In genomic region chrX:165193550-165193949, GRCm38 (mm10) we compare ENCODE assay signal across 13 mouse cellular contexts.
DNase-seq lines count a peak whose midpoint lies in the region; ATAC-seq and TF ChIP-seq lines count a peak whose summit lies in the region.
"Had no signal": no experiment of that assay in that cellular context is flagged by ENCODE, and none has a peak within 500 bp of the region (broad histone marks: within the 10 kb centered on the region; RNA-seq: fewer than 3 reads in every experiment).

No protein-coding gene starts in this region.

- H3K4me1 ChIP-seq in heart, adult 2 months (ENCODE audit: control insufficient read depth, insufficient read depth, low read length) = no peaks in the 10 kb centered on the region
- no peaks in the 10 kb centered on the region for H3K4me1 ChIP-seq in liver, adult 2 months (ENCODE audit: control insufficient read depth, insufficient read depth, low read length)
- H3K4me1 ChIP-seq in liver, embryonic 11.5 days (replicated peaks; ENCODE audit: control insufficient read depth, insufficient read depth, low read length) = no peaks in the 10 kb centered on the region
- H3K4me1 ChIP-seq: heart, embryonic 15.5 days; limb, embryonic 15.5 days; megakaryocyte, embryonic 14.5 days had no signal

- CTCF ChIA-PET in Patski (lab: Charles Lee) = no interaction called here

- peak; percentile 1 for DNase-seq in adrenal gland, postnatal 10 days
- DNase-seq in adrenal gland, postnatal 4 days (ENCODE audit: low spot score in 2 of 2) = no peak
- DNase-seq in heart, adult 2 months = no peak
- no peak for DNase-seq in heart, postnatal 4 days
- DNase-seq in liver, adult 2 months (ENCODE audit: extremely low read depth, low read depth, low spot score) = peak; percentile 21
- DNase-seq in liver, embryonic 11.5 days (ENCODE audit: low spot score) = no peak
- DNase-seq in Patski (ENCODE audit: low read depth, low spot score) = no peak
- DNase-seq in spleen, adult 12 weeks (ENCODE audit: low spot score) = no peak
- DNase-seq: kidney, postnatal 36 days; thymus, postnatal 14 days had no signal

- intact Hi-C loops in heart, adult 2 months (cut with DNase I) = loop anchor here (5.0 kb wide), 1 partner anchor 969 kb away; no protein-coding TSS in a partner anchor

- H3K9ac ChIP-seq in heart, adult 2 months (ENCODE audit: low read depth, low read length) = no peak overlapping the region
- H3K9ac ChIP-seq in liver, adult 2 months (ENCODE audit: low read depth, low read length) = no peak overlapping the region
- H3K9ac ChIP-seq in liver, embryonic 11.5 days (ENCODE audit: low read depth, low read length) = no peak overlapping the region
- H3K9ac ChIP-seq: heart, embryonic 15.5 days; limb, embryonic 15.5 days had no signal

- H3K79me2 ChIP-seq in heart, adult 2 months (replicated peaks; ENCODE audit: control insufficient read depth, insufficient read depth, low read length) = no peaks in the 10 kb centered on the region
- no peaks in the 10 kb centered on the region for H3K79me2 ChIP-seq in liver, adult 2 months (ENCODE audit: control insufficient read depth, insufficient read depth, low read length)

- 48% methylated on average over 1 of the region's 1 CpGs for WGBS in heart, adult 2 months
- 35% methylated on average over 1 of the region's 1 CpGs for WGBS in liver, adult 2 months
- 62% methylated on average over 1 of the region's 1 CpGs for WGBS in liver, embryonic 11.5 days

- no peak for TF ChIP-seq POLR2A in heart, adult 2 months (IDR thresholded peaks at IDR 0.05; ENCODE audit: insufficient read depth, low read depth, low read length)
- TF ChIP-seq POLR2A in liver, adult 2 months (IDR thresholded peaks at IDR 0.05; ENCODE audit: extremely low read depth, insufficient read depth, low read length) = no peak

- no peak for ATAC-seq in liver, embryonic 11.5 days (replicated peaks; ENCODE audit: low FRiP score)
- ATAC-seq in Patski = no peak

- H3K27ac ChIP-seq in heart, adult 2 months = no peak overlapping the region
- no peak overlapping the region for H3K27ac ChIP-seq in liver, adult 2 months (replicated peaks; ENCODE audit: insufficient read depth, low read depth, low read length)
- no peak overlapping the region for H3K27ac ChIP-seq in liver, embryonic 11.5 days (ENCODE audit: low read depth, low read length)
- H3K27ac ChIP-seq: heart, embryonic 15.5 days; limb, embryonic 15.5 days had no signal

- no peak overlapping the region for H3K4me2 ChIP-seq in liver, embryonic 11.5 days
- H3K4me2 ChIP-seq: heart, embryonic 15.5 days; limb, embryonic 15.5 days had no signal

- no peak for TF ChIP-seq EP300 in heart, adult 2 months (IDR thresholded peaks at IDR 0.05; ENCODE audit: insufficient read depth, low read depth, low read length)

- H3K4me3 ChIP-seq in heart, adult 2 months = no peak overlapping the region
- no peak overlapping the region for H3K4me3 ChIP-seq in liver, adult 2 months (ENCODE audit: insufficient read depth, low read depth, low read length)
- H3K4me3 ChIP-seq in liver, embryonic 11.5 days (ENCODE audit: low read depth, low read length) = no peak overlapping the region
- H3K4me3 ChIP-seq: heart, embryonic 15.5 days; limb, embryonic 15.5 days; megakaryocyte, embryonic 14.5 days had no signal

- in situ Hi-C loops in Patski (cut with MboI; ENCODE audit: low pct_unique_long_range_greater_than_20kb) = loop anchor here (25.0 kb wide), 1 partner anchor 969 kb away; the partner anchor contains the start of gene Gemin8

- POLR2A ChIA-PET in Patski (lab: Charles Lee) = no interaction called here

- peak; percentile 52 for TF ChIP-seq CTCF in heart, adult 2 months (IDR thresholded peaks at IDR 0.05)
- 0 out of 2 replicates have a peak, but pooled peaks have one; percentile 6 for TF ChIP-seq CTCF in liver, adult 2 months (IDR thresholded peaks at IDR 0.05; ENCODE audit: low read depth, low read length)
- peak; percentile 12 for TF ChIP-seq CTCF in Patski (IDR thresholded peaks at IDR 0.05)

- no peaks in the 10 kb centered on the region for H3K27me3 ChIP-seq in heart, adult 2 months (ENCODE audit: control insufficient read depth, insufficient read depth, low read length)
- H3K27me3 ChIP-seq in liver, adult 2 months (ENCODE audit: control insufficient read depth, insufficient read depth, low read length) = no peaks in the 10 kb centered on the region
- no peaks in the 10 kb centered on the region for H3K27me3 ChIP-seq in liver, embryonic 11.5 days (replicated peaks; ENCODE audit: control insufficient read depth, insufficient read depth, low read length)
- H3K27me3 ChIP-seq in Patski = peaks cover under 1% of the 10 kb centered on the region
- H3K27me3 ChIP-seq: heart, embryonic 15.5 days; limb, embryonic 15.5 days; megakaryocyte, embryonic 14.5 days had no signal

- no peaks in the 10 kb centered on the region for H3K9me3 ChIP-seq in liver, embryonic 11.5 days (ENCODE audit: control insufficient read depth, low read length)
- H3K9me3 ChIP-seq: heart, embryonic 15.5 days; limb, embryonic 15.5 days; megakaryocyte, embryonic 14.5 days had no signal

- H3K36me3 ChIP-seq in heart, adult 2 months (ENCODE audit: control insufficient read depth, insufficient read depth, low read length) = no peaks in the 10 kb centered on the region
- H3K36me3 ChIP-seq in liver, adult 2 months (ENCODE audit: control insufficient read depth, insufficient read depth, low read length) = no peaks in the 10 kb centered on the region
- H3K36me3 ChIP-seq in liver, embryonic 11.5 days (ENCODE audit: control insufficient read depth, insufficient read depth, low read length) = no peaks in the 10 kb centered on the region
- H3K36me3 ChIP-seq: heart, embryonic 15.5 days; limb, embryonic 15.5 days had no signal

Comparison
In these comparisons a context has a peak if more than half of its experiments do, and no peak if none do; other contexts are left out.
1. DNase-seq: peak in adrenal gland, postnatal 10 days (single experiment) and liver, adult 2 months (single experiment); none in adrenal gland, postnatal 4 days (0 of 2), heart, adult 2 months (0 of 2), heart, postnatal 4 days (single experiment), liver, embryonic 11.5 days (single experiment), Patski (single experiment) and spleen, adult 12 weeks (single experiment).
2. Peak in every context shown above with its lines, with median percentiles within 50 percentile points of each other: CTCF ChIP-seq.